Mouse (Mus musculus) T-helper 1 cell (primary cell): ENCODE data around the gene Tmem184a.

ENCODE experiments used
- in situ Hi-C: fragments of 300-600 bp; cut with MboI, MseI; formaldehyde crosslinking; loops from one replicate; pipeline ENCODE4 v1.15.1; 2025; ENCODE audit warnings: high pct_unique_total_duplicates

Gene Tmem184a

GRCm38 (mm10) chr5:139819538-139820181, at the start of gene Tmem184a:
Tmem184a (minus strand) TSS chr5:139819917.
- in situ Hi-C loops = loop anchor here (5.0 kb wide), 1 partner anchor 107 kb away; no protein-coding TSS in a partner anchor

- in situ Hi-C loops = loop anchor here (25.0 kb wide), 1 partner anchor 925 kb away; no protein-coding TSS in a partner anchor
Measured at GRCm38 (mm10) chr5:139862759-139863158, 43.0 kb upstream of the Tmem184a start.

DNA sequence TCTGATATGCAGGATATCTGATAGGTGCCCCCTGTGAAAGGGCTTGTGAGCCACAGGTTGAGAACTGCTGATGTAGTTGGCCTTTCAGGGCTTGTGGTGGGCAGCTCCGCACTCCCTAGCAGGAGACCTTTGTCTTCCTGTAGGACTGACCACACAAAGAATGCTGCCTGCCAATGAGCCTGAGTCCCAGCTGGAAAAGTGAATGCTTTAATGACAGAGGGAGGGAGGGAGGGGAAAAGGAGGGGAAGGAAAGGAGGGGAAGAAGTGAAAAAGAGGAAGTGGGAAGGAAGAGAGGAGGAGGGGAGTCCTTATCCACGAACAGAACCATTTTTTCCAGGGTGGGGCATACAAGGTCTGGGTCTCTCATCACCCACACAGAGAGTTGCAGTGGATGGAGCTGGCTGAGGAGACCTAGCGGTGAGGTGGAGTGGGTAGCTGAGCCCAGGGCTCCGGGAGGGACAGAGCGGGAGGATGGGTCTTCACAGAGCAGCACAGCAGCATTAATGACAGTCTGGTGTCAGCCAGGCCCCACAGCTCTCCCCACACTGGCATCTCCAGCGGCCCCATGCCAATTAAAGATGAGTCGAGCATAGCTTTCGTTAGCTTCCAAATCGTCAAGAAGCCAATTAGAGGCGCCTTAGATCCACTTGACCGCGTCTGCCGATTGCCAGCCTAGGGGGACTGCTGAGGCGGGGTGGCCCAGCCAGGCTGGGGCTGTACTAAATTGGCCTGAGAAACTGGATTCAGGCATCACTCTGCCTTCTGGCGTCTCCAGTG, 40.8 kb upstream of the Tmem184a start:
- in situ Hi-C loops = loop anchor here (25.0 kb wide), 1 partner anchor 923 kb away; no protein-coding TSS in a partner anchor

GRCm38 (mm10) chr5:139849626-139850320, 30.1 kb upstream of the Tmem184a start:
- in situ Hi-C loops = loop anchor here (10.0 to 25.0 kb wide), 2 partner anchors 225 to 912 kb away; no protein-coding TSS in a partner anchor

- in situ Hi-C loops = no loop called here
Measured at GRCm38 (mm10) chr5:139839142-139839541, 19.4 kb upstream of the Tmem184a start.

DNA sequence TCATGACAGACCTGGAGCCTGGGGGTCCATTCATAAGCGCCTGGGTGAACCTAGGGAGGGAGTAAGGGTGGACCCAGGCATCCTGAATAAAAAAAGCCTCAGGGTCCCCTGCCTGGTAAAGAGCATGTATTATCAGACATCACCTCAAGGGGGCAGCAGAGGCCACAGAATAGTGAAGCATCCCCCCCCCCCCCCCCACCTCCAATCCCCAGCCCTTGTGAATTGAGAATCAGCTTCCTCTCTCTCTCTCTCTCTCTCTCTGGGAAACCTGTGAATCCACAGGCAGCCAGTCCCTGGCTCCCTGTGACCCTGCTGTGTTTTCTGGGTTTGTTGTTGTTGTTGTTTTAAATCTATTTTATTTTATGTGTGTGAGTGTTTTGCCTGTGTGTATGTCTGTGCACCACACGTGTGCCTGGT, 18.8 kb upstream of the Tmem184a start:
- in situ Hi-C loops = no loop called here

- in situ Hi-C loops = no loop called here
Measured at GRCm38 (mm10) chr5:139835706-139836105, 16.0 kb upstream of the Tmem184a start.

DNA sequence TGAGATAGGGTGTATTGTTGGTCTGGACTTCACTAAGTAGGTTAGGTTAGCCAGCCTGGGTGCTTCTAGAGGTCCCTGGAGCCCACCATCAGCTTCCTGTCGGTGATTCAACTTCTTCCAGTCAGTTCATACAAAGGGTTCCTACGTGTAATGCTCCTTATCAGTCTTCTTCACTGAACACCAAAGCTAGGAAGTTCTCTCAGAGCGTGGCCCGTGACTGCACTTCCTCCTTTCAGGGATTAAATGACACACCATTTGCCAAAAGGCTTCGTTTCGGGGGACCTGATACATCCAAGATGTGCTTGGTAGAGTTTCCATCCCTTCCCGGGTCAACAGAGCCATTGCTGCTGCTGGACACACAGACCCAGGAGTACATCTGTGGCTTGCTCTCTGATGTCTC, 12.4 kb upstream of the Tmem184a start:
- in situ Hi-C loops = no loop called here

GRCm38 (mm10) chr5:139830734-139831133, 11.0 kb upstream of the Tmem184a start:
- in situ Hi-C loops = no loop called here

DNA sequence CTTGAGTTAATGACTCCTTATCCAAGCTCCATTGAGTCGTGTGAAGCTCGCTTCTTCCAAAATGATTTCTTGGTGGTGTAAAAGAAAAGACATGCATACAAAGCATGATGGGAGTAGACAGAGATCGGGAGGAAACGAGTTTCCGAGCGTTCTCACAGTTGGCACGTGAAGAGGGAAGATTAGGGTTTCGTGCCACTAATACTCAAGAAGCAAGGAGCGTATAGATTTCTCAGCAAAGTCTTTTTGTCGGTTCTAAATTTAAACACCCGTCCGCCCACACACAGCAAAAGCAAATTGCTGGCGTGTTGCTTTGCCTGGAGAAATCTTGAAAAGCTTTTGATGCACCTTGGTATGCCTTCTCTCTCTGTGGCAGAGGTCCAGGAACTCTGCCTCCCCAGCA, 9.7 kb upstream of the Tmem184a start:
- in situ Hi-C loops = no loop called here

DNA sequence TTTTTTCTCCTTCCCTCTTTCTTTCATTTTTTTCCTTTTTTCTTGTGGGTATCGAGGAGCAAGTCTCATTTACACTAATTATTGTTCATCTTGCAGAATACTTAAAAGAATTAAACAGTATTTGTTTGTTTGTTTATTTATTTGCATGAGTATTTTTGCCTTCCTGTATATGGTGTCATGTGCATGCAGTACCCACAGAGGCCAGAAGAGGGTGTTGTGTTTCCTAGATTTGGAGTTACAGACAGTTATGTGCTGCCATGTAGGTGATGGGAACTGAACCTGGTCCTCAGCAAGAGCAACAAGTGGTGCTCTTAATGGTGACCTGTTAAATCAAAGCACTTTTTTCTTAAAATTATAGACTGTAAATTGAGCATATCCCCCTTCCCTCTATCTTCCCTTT, 7.9 kb upstream of the Tmem184a start:
- in situ Hi-C loops = no loop called here

- in situ Hi-C loops = no loop called here
Measured at GRCm38 (mm10) chr5:139826357-139827055, 6.8 kb upstream of the Tmem184a start, which contains the start of the genes Gm26938 and Psmg3. Gm26938 (minus strand) TSS chr5:139826407. Psmg3 (minus strand) TSS chr5:139826885.

DNA sequence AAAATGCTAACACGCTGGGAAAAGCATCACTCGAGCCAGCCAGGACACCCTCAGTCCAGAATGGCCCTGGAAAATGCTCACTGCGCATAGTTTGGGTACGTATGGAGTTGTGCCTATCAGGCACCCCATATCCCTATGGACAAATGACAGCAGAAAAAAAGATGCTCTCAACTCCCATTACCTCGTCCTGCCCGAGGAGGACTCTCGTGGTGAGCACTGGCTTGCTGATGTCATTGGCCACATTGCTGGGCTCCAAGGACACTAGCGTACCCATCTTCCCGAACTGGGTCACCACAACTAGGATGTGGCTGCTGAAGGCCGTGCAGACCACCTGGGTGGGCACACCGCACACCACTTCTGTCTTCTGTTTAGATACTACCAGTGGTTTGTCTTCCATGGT, 6.2 kb upstream of the Tmem184a start:
- in situ Hi-C loops = no loop called here

- in situ Hi-C loops = no loop called here
Measured at GRCm38 (mm10) chr5:139824531-139824930, 4.8 kb upstream of the Tmem184a start.

GRCm38 (mm10) chr5:139821466-139822459, 2.0 kb upstream of the Tmem184a start:
- in situ Hi-C loops = no loop called here

GRCm38 (mm10) chr5:139818801-139819200, 916 bp downstream of the Tmem184a start:
- in situ Hi-C loops = loop anchor here (5.0 kb wide), 1 partner anchor 106 kb away; no protein-coding TSS in a partner anchor

DNA sequence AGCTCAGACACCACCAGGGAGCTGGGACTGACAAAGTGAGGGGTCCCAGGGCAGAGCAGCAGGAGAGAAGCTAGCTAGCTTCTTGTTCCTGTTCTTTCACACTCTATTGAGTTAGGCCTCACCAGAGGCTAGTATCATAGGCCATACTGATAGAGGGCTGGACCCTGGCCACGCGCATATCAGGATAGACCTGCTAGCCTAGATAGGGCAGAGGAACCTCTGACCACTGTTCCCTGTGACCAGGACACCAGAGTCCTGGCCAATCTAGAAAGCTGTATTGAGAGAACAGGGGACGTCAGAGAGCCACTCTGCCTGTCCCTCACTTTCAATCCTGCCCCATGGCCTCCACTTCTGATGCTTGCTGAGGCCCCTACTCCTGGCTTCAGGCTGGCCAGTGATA, 1.7 kb downstream of the Tmem184a start:
- in situ Hi-C loops = loop anchor here (5.0 kb wide), 1 partner anchor 106 kb away; no protein-coding TSS in a partner anchor

DNA sequence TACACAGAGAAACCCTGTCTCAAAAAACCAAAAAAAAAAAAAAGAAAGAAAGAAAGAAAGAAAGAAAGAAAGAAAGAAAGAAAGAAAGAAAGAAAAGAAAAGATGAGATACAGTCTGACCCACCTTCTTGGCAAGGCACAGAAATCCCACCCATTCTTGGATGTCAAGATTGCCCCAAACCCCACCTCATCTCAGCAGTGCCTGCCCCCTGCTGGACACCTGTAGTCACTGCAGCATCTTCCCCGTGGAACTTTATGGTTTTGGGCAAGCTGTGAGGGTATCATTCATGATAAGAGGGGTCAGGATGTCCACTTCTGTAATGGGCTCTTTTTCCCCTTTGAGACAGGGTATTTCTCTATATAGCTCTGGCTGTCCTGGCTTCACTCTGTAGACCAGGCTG, 2.4 kb downstream of the Tmem184a start:
- in situ Hi-C loops = loop anchor here (5.0 kb wide), 1 partner anchor 105 kb away; no protein-coding TSS in a partner anchor

DNA sequence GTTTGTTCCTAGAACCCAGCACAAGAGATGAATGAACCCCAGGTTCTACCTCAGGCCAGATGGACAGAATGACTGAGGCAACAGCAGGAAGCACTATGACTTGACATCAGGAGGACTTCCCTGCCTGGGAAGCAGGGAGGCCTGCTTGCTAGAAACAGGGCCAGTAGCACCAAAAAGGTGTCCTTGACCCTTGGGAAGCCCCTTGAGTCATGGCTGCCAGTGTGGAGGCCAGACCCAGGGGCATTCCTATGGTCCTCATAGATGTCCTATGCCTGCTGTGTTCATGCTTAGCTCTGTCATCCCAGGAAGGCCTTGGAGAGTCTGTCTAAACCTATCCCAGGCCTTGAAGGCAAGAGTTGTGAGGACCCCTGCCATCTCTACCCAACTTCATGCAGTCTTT, 3.3 kb downstream of the Tmem184a start:
- in situ Hi-C loops = loop anchor here (5.0 kb wide), 1 partner anchor 104 kb away; no protein-coding TSS in a partner anchor

GRCm38 (mm10) chr5:139815964-139816363, 3.8 kb downstream of the Tmem184a start:
- in situ Hi-C loops = loop anchor here (5.0 kb wide), 1 partner anchor 104 kb away; no protein-coding TSS in a partner anchor
